Mouse (Mus musculus) layer of hippocampus, adult 18-20 months (tissue): ENCODE data around the gene Mid1ip1. TPM values are rescaled to one million over a fixed set of nuclear protein-coding genes. Genes with fewer than 3 reads are reported as not detected.

Experiments used
- DNase-seq, 2 experiments: peaks; one replicate each; pipeline ENCODE4 v3.0.0; 2022; ENCODE audit warnings: low spot score in 2 of 2
- long read RNA-seq: library from polyadenylated mRNA; stranded (forward); transcript quantifications from one replicate; pipeline ENCODE4 v2.0.0, GENCODE M21; 2021
- total RNA-seq, 2 experiments: library from RNA; stranded (reverse); gene quantifications; 2 replicates each; pipeline ENCODE4 v1.2.3; 2021

The Mid1ip1 gene
- total RNA-seq: 100 to 1,000 TPM in 1 of 2 experiments, 10 to 100 TPM in 1; 94.9 to 104 TPM
- long read RNA-seq, transcript Mid1ip1-201 (2 exons, 2,019 nt): major isoform, 100 of 142 reads
- long read RNA-seq, transcript Mid1ip1-202 (2 exons, 2,022 nt): minor isoform, 24 of 142 reads
- long read RNA-seq, partial matches to known transcripts: 0 of 142 reads
- long read RNA-seq, other reads (novel, unspliced or antisense): 16 of 142 reads

- DNase-seq: peak; percentile 12 to 69
Observed at GRCm38 (mm10) chrX:10714696-10715140, at the start of gene Mid1ip1. TSS of gene Mid1ip1 (plus strand) at chrX:10715013.

- no peak for DNase-seq
Observed at GRCm38 (mm10) chrX:10694455-10695180, 20.2 kb upstream of the Mid1ip1 start.

- no peak for DNase-seq
Observed at GRCm38 (mm10) chrX:10706728-10707127, 8.1 kb upstream of the Mid1ip1 start.

GRCm38 (mm10) chrX:10713839-10714637, 775 bp upstream of the Mid1ip1 start:
- no peak for DNase-seq

GRCm38 (mm10) chrX:10716917-10717763, 2.3 kb downstream of the Mid1ip1 start:
- peak; percentile 59 to 76 for DNase-seq

- DNase-seq: peak; percentile 11 to 30
Observed at GRCm38 (mm10) chrX:10718021-10718837, 3.4 kb downstream of the Mid1ip1 start.

GRCm38 (mm10) chrX:10718838-10719539, 4.2 kb downstream of the Mid1ip1 start:
- DNase-seq: peak; percentile 30 to 45

GRCm38 (mm10) chrX:10720391-10720790, 5.6 kb downstream of the Mid1ip1 start:
- DNase-seq: no peak

GRCm38 (mm10) chrX:10724571-10724970, 9.8 kb downstream of the Mid1ip1 start:
- DNase-seq: no peak

- no peak for DNase-seq
Observed at GRCm38 (mm10) chrX:10729488-10729887, 14.7 kb downstream of the Mid1ip1 start.

- DNase-seq: no peak
Observed at GRCm38 (mm10) chrX:10734453-10734852, 19.6 kb downstream of the Mid1ip1 start.

- DNase-seq: no peak
Observed at GRCm38 (mm10) chrX:10734874-10735273, 20.1 kb downstream of the Mid1ip1 start.

GRCm38 (mm10) chrX:10758866-10759265, 44.1 kb downstream of the Mid1ip1 start:
- DNase-seq: no peak

- DNase-seq: no peak
Observed at GRCm38 (mm10) chrX:10763476-10764016, 48.7 kb downstream of the Mid1ip1 start.

Other genes with a start within 250 kb of the Mid1ip1 start
- 1,000 to 10,000 TPM; 1,092 to 1,189 TPM for gene Tspan7, start 229.9 kb upstream of the Mid1ip1 start, total RNA-seq